Mouse (Mus musculus) thymus, adult 2 months (tissue): ENCODE measurements around the gene Msi2. TPM values are rescaled to one million over a fixed set of nuclear protein-coding genes. Genes with fewer than 3 reads are reported as not detected.

ENCODE experiments used
- DNase-seq: peaks from one replicate; pipeline ENCODE4 v3.0.0; 2021
- H3K27ac ChIP-seq: fragments of 200-500 bp; 2 replicates; pipeline ENCODE4 v1.5.1; 2012; ENCODE audit warnings: low read length, control low read depth; ENCODE audit not compliant: control insufficient read depth, insufficient read depth
- H3K27me3 ChIP-seq: fragments of 200-500 bp; 2 replicates; pipeline ENCODE4 v1.6.1; 2012; ENCODE audit warnings: mild to moderate bottlenecking, low read length, moderate library complexity, mixed read lengths; ENCODE audit not compliant: control insufficient read depth, insufficient read depth
- H3K36me3 ChIP-seq: fragments of 200-500 bp; 2 replicates; pipeline ENCODE4 v1.6.1; 2012; ENCODE audit warnings: mild to moderate bottlenecking, low read length, moderate library complexity; ENCODE audit not compliant: control insufficient read depth, insufficient read depth
- H3K4me1 ChIP-seq: fragments of 200-500 bp; replicated peaks from 2 replicates; pipeline ENCODE4 v1.6.1; 2012; ENCODE audit warnings: low read length; ENCODE audit not compliant: control insufficient read depth, insufficient read depth
- H3K4me3 ChIP-seq: fragments of 200-500 bp; 2 replicates; pipeline ENCODE4 v1.5.1; 2012; ENCODE audit warnings: mild to moderate bottlenecking, low read length, control low read depth, moderate library complexity; ENCODE audit not compliant: control insufficient read depth, insufficient read depth
- CTCF ChIP-seq: fragments of 200-500 bp; IDR thresholded peaks from 2 replicates; pipeline ENCODE4 v1.5.1; 2012; ENCODE audit warnings: mild to moderate bottlenecking, control low read depth, low read length, moderate library complexity, borderline replicate concordance; ENCODE audit not compliant: control insufficient read depth, poor library complexity, insufficient read depth; ENCODE audit errors: extremely low read depth
- POLR2A ChIP-seq: fragments of 200-500 bp; IDR thresholded peaks from 2 replicates; pipeline ENCODE4 v1.6.1; 2012; ENCODE audit warnings: mild to moderate bottlenecking, low read length, control low read depth, moderate library complexity; ENCODE audit not compliant: control insufficient read depth, poor library complexity, insufficient read depth; ENCODE audit errors: extremely low read depth
- WGBS: fragments of 180-500 bp; shearing (Covaris S2); methylation state at CpG from one replicate; pipeline ENCODE4 v1.1.7; 2018; 5-methylcytosine and 5-hydroxymethylcytosine counted together
- polyA plus RNA-seq: library from polyadenylated mRNA; depleted of rRNA; stranded (reverse); fragments of >200 nt; gene quantifications from 2 replicates; pipeline ENCODE4 v1.2.3, GENCODE M21; 2012

The Msi2 gene
- polyA plus RNA-seq, 1 experiment, result 51.3 TPM

- 97% methylated on average over 6 of the region's 6 CpGs for WGBS
- peak; percentile 8 for DNase-seq
- Histone ChIP-seq H3K27me3 (no peaks in the 10 kb centered on the region), H3K27ac (peak overlapping the region; percentile 40; the same call in 1 of the 2 replicates), H3K36me3 (no peaks in the 10 kb centered on the region), H3K4me3 (no peak overlapping the region), H3K4me1 (peaks cover 22% of the 10 kb centered on the region)
- TF ChIP-seq POLR2A (no peak), CTCF (no peak)
Observed at GRCm38 (mm10) chr11:88429680-88430079, 288.6 kb downstream of the Msi2 start.

GRCm38 (mm10) chr11:88425631-88426101, 292.6 kb downstream of the Msi2 start:
- WGBS, result 30% methylated on average over 9 of the region's 9 CpGs
- H3K4me1 ChIP-seq, result peaks cover 19% of the 10 kb centered on the region
- no peak overlapping the region for H3K4me3 ChIP-seq
- no peaks in the 10 kb centered on the region for H3K36me3 ChIP-seq
- H3K27ac ChIP-seq, result peak overlapping the region; percentile 27; the same call in 1 of the 2 replicates
- peak; percentile 30 for DNase-seq
- H3K27me3 ChIP-seq, result no peaks in the 10 kb centered on the region
- no peak for TF ChIP-seq CTCF

- H3K27ac ChIP-seq, result no peak overlapping the region
- TF ChIP-seq POLR2A (no peak), CTCF (no peak)
- no peak for DNase-seq
- WGBS, result 91% methylated on average over 20 of the region's 20 CpGs
- H3K36me3 ChIP-seq, result no peaks in the 10 kb centered on the region
- no peak overlapping the region for H3K4me3 ChIP-seq
- no peaks in the 10 kb centered on the region for H3K27me3 ChIP-seq
- peaks cover 11% of the 10 kb centered on the region for H3K4me1 ChIP-seq
Observed at GRCm38 (mm10) chr11:88424034-88424767, 294.1 kb downstream of the Msi2 start.

- no peak overlapping the region for H3K4me3 ChIP-seq
- WGBS, result 89% methylated on average over 9 of the region's 9 CpGs
- no peak overlapping the region for H3K27ac ChIP-seq
- H3K4me1 ChIP-seq, result peaks cover 11% of the 10 kb centered on the region
- no peak for DNase-seq
- no peak for TF ChIP-seq CTCF
- TF ChIP-seq POLR2A, result no peak
- H3K36me3 ChIP-seq, result no peaks in the 10 kb centered on the region
- H3K27me3 ChIP-seq, result no peaks in the 10 kb centered on the region
Observed at GRCm38 (mm10) chr11:88421057-88421578, 297.2 kb downstream of the Msi2 start.

- no peak overlapping the region for H3K4me3 ChIP-seq
- TF ChIP-seq CTCF (no peak), POLR2A (no peak)
- H3K27me3 ChIP-seq, result no peaks in the 10 kb centered on the region
- H3K36me3 ChIP-seq, result no peaks in the 10 kb centered on the region
- H3K4me1 ChIP-seq, result no peaks in the 10 kb centered on the region
- DNase-seq, result no peak
- whole genome bisulfite sequencing, result 97% methylated on average over 9 of the region's 9 CpGs
- no peak overlapping the region for H3K27ac ChIP-seq
Observed at GRCm38 (mm10) chr11:88419657-88420366, 298.5 kb downstream of the Msi2 start.

- Histone ChIP-seq H3K36me3 (no peaks in the 10 kb centered on the region), H3K27ac (no peak overlapping the region), H3K27me3 (no peaks in the 10 kb centered on the region), H3K4me1 (no peaks in the 10 kb centered on the region), H3K4me3 (no peak overlapping the region)
- WGBS, result 96% methylated on average over 7 of the region's 7 CpGs
- no peak for TF ChIP-seq CTCF
- TF ChIP-seq POLR2A, result no peak
- DNase-seq, result no peak
Observed at GRCm38 (mm10) chr11:88419064-88419463, 299.2 kb downstream of the Msi2 start.
